Mouse (Mus musculus) B cell, adult 2 months (primary cell): Measurements from ENCODE around the gene Focad.

ENCODE experiments used
- DNase-seq, 2 experiments: peaks; one replicate each; pipeline ENCODE4 v3.0.0; 2022

Gene Focad

DNA sequence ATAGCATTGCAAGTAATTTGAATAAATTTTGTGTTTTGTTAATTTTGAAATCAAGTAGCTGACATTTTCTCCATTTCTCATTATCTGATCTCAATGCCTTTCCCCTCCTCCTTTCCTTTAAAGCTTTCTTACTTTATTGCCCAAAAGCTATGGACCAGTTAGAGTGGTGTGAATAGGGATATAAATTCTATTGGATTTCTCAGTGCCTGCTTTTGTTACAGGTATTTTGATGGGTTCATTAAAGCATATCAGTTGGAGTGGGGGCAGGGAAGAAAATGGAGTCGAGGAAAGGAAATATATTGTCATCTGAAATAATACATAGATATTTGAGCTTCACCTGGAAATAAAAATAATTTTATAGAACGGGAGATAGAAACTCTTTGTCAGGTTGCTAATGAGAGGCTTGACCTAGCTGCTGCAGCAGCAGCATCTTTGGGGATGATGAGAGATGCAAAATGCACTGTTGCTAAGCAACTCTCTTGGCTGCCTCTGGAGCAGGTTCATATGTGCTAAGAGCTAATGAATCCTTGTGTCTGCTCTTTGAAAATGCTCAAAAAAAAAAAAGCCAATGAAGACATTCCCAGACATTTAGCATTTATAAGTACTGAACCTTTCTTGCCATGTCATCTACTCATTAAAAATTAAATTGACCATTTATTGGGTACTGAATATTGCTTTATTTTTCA, 116.9 kb downstream of the Focad start:
- no peak for DNase-seq

DNA sequence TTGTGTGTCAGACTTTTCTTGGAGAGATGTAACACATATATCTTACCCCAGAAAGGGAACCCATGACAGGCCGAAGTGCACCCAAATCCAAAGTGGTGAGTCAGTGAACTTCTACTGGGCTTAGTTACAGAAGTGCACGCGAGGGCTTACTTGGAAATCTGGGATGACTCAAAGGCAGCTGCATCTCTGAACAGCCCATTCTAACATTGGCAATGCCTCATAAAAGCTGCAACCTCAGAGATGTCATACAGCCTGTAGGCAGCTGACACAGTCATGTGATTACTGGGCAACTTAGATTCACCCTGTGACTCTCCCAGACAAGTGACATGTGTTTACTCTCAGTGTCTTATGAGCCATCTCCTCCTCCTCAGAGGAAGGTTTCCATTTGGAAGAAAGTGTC, 119.5 kb downstream of the Focad start:
- DNase-seq = no peak

DNA sequence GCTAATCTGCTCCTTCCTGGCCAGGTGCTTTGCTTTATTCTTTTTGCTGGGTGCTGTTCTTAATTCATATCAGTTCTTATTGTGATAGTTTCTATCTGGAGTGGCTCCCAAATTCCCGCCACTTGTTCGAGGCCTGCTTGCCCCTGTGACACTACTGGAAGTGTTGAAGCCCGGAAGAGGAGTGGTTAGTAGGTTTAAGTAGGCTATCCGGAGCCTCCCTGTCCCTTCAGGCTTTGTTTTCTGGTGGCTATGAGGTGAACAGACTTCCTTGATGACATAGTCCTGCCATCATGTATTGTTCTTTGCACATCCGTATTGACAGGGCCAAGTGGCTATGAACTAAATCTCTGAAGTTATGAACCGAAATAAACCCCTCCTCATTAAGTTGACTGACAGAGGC, 123.9 kb downstream of the Focad start:
- no peak for DNase-seq

DNA sequence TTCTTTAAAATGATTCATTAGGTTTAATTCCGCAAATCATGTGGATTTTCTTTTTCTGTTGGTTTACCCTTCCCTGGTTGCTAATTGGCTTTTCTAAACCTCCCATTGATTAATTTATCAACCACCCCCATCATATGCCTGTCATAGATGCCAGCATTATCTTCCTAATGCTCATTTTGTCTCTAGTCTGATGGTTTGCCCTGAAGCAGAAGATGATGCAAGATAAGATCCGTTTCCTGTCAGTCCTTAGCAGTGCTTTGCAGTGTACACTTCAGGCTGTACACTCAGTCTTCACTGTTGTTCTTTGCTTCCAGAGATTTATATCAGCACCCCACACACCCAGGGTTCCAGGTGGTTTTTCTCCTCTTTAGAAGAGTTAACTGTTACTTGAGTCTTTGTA, 124.4 kb downstream of the Focad start:
- DNase-seq = no peak

DNA sequence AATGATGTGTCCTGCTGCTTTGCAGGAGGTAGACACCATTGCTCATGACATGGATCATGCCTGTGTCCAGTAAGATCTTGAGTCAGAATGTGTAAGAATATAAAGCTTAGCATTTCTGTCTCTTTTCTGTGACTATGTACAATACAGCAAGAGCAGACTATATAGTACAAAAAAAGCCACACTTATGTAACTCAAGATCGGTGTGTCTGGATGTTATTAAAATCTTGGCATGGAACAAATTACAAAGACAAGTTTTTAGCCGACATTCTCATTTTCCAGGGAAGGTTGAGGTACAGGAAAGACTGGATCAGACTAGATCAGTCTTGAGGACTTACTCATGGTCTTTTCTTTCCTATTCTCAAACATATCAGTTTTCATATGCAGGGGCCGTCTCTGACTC, 136.9 kb downstream of the Focad start:
- no peak for DNase-seq

DNA sequence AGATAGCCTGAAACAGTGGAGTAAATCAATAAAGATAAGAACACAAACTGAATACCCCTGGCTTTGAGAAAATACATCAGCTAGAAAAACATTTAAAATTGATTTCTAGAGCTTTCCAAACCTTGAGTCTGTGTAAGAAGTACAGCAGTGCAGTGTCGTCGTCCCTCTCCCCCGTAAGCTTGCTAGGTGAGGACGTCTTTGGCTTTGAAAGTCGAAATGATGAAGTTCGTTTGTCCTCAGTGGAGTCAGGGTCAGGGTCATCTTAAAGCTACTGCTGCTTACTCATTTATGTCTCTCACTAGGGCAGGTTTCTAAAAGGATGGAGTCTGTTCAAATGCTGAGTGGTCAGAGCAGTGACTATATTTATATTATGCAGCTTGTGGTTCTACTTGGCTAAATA, 141.5 kb downstream of the Focad start:
- no peak for DNase-seq

DNA sequence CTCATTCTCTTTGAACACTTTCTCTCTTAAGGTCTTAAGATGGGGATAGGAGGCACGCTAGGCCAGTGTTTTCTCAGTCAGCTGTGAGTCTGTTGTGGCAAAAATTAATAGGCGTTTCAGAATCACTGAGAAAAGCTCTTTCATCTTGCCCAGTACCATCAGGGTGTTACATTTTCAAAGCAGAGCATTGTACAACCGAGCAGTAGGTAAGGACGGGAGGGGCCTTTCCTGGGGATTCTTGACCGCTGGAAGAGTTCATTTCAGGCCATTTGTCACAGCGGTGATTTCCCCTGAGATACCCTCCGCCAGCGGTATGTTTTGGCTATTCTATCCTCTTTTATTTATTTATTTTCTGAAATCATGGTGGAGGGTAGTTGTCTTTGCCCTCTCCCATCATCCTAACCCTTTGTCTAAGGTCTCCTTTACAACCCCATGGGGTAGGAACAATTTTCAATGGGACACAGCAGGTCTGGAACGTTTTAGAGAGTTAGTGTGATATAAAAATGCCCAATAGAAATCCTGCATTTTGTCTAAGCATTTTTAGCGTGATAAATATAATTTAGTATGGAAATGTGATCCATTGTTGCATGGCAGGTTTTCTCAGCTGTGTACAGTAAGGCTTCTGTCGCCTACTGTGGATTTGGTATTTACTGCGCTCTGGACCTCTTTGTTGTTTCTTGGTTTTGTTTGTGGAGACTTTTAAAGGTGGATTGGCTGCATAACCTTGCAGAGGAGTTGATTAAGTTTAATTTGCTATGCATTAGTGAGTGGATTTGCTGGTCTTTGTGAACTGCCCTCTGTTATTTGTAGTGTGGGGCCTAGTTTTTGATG, 142.7 kb downstream of the Focad start:
- DNase-seq = no peak

DNA sequence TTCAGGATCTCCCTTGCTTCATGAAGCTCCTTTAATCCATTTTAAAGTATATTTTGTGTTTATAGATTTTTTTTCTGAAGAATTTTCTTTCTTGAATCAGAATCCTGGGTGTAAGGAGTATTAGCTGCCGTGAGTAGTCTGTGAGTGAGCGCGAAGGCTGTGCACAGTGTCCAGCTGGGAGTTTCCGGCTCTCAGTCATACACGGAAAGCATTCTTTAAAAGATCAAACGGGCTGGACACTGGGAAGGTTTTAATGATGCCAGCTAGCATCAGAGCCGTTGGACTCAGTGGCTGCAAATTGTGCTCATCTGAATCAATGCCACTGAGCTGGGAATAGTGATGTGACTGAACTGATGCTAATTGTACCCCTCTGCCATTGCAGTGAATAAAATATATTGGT, 143.9 kb downstream of the Focad start:
- DNase-seq = no peak

DNA sequence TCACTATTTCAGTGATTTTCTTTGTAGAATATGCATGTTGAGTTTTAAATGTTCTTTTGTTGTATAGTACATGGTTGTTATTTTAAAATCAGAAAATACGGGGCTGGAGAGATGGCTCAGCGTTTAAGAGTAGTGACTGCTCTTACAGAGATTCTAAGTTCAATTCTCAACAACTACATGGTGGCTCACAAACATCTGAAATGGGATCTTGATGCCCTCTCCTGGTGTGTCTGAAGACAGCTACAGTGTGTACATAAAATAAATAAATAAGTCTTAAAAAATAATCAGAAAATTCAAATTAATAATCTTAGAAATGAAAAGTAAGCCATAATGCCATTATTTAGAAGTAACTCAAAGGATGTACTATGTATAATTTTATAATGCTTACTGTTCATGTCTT, 149.4 kb downstream of the Focad start:
- no peak for DNase-seq

DNA sequence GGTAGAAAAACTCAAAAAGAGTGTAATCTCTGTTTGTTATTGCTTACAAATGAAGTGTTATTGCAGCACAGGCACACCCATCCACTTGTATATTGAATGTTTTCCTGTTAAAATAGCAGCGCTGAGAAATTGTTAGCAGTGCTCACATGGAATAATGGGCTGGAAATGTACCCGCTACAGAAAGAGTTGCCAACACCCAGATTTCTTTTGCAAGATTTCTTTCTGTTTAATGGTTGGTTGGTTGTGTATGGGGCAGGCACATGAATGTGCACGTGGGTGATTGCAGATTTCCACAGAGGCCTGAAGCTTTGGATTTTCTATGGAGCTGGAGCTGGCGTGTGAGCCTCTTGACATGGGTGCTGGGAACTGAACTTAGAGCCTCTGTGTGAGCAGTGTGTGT, 151.1 kb downstream of the Focad start:
- DNase-seq = no peak

DNA sequence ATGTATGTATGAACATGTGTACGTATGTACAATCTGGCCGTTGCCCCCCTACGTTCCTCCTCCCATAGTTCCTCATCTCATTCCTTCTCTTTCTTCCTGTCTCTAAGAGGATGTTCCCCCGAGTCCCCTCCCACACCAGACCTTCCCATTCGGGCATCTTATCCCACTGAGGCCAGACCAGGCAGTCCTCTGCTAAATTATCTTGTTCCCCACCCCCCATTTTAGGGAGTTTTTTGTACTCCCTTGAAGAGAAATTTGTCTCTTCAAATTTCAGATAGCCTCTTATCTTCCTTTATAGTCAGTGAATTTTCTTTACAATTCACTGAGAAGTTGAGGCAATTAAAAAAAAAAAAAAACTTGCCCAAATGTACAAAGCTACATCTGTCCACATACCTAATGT, 166.9 kb downstream of the Focad start:
- DNase-seq = no peak

DNA sequence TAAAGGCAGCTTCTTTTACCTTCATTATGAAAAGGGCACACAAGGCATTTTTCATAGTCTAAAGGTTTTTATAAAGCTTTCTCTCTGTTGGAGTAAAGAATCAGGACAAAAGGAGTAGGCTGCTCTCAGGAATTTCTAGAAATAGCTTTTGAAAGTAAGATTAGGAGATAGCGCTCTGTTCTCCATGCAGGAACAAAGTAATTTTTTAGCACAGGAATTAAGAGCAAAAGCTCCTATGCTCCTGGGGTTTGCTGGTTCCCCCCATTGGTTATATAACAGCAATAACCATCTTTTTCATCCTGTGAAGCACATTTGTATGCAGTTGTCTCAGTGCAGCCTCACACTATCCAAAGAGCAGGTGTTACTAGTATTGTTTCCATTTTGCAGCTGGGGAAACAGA, 170.1 kb downstream of the Focad start:
- DNase-seq = no peak

DNA sequence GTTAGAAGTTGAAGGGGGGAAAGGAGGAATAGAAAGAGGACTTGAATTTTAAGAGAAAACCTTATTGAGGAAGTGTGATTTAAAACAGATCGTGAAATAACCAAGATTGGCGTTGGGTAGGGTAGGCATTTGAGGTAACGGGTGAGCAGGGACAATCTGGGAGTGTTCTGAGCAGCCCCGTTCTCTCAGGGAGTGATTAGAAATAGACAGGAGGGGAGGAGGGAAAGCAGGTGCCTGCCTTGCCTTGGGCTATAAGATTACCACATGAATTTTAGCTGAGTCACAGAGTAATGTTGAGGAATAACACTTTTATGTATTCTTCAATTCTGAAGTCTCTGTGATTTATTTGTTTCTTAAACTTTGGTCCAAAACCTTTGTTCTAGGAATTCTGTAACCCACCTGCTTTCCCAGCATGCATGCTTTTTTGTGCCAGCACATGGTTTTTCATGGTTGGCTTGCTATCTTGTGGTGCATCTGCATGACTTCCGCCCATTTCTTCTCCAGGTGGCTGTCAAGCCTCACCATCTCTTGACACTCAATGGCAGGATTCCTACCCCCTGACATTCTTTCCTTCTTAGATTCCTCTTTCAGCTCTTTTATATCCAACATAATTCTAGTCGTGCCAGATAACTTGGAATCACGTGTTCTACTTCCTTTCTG, 176.1 kb downstream of the Focad start:
- no peak for DNase-seq

DNA sequence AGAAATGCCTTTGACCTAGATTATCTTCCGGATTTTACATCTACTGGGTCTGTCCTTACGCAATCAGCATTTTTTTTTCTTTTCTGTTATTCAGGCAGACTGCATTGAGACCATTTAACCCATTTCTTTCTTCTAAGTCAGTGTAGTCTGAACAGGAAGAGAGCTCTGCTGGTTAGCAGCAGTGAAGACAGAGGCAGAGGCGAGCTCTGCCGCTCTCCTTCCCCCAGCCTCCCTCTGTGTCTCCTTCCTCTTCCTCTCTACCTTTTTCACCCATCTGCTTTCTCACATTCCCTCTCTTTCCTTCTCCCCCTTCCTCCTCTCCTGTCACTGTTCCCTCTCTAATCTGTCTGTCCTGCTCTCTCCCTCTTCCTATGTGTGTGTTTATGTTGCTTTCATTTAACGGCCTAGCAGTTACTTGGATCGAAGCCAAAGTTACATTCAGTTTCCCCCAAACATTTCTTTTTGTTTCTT, 181.2 kb downstream of the Focad start:
- DNase-seq = no peak

DNA sequence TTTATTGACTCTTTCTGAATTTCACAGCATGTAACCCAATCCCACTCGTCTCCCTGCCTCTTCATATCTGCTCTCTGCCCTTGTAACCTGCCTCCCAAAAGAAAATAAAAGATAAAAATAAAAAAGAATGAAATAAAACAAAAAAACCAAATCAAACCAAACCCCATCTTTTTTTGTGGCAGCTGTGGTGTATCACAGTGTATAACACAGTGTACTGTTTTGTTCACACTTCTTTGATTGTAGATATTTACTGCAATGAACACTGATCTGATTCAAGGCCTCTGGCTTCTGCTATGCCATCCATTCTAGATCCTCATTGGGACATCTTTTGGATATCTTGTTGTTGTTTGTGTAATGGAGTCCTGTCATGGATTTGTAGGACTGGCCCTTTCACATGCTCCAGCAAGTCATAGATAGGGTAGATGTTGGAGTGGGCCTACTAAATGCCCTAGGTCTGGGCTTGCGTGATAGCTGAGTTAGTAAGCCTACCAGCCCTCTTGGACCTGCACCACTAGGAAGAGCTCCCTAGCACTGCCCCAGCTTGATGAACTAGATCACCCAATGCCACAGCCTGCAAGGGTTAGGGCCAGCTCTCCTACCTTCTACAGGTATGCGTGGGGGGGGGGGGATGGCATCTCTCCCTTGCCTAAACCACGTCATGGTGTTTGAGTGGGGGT, 181.8 kb downstream of the Focad start:
- DNase-seq = no peak

DNA sequence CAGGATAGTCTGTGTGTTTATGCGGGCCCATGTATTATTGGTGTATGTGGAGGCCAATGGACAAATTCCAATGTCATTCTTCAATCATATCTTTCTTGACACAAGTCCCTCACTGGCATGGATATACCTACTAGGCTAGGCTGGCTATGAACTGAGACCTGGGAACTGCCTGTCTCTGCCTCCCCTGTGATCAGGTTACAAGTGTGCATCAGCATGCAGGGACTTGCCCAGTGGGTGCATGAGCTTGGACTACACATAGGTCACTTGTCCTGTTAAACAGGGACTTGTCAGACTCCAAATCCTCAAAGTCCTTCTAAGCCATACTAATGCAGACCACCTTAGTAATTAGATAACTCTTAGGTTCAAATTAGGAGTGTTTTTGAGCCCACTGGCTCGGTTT, 184.1 kb downstream of the Focad start:
- no peak for DNase-seq

DNA sequence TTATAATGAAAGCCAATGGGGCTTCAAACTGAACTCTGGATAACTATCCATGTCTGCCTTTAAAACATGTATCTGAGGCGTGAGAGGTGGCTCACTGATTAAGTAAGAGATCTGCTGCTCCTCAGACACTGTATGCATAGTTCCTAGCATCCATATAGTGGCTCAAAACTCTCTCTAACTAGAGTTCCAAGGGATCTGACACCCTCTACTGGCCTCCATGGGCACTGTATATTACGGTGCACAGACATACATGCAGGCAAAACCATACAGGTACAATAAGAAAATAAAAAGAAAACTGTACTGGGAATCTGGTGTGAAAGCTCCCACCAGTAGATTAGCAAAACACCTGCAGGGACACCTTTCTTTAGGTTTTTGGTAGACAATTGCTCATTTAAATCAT, 186.1 kb downstream of the Focad start:
- no peak for DNase-seq

DNA sequence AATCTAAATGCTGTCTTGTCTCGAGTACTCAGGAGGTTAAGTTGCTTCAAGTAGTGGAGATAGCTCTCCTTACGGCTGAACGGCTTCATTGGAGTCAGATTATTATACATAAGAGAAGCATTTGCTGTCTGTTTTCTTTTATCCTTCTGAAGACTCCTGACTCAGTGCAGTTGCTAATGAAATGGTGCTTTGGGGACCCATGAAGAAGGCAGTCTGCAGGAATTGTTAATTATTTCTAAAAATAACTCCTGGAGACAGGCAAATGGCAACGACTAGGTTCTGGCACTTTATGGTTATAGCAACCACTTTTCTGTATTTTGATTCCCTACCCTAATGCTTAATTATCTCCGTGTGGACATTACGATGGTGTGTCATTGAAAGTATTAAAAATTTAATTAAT, 201.1 kb downstream of the Focad start:
- no peak for DNase-seq

DNA sequence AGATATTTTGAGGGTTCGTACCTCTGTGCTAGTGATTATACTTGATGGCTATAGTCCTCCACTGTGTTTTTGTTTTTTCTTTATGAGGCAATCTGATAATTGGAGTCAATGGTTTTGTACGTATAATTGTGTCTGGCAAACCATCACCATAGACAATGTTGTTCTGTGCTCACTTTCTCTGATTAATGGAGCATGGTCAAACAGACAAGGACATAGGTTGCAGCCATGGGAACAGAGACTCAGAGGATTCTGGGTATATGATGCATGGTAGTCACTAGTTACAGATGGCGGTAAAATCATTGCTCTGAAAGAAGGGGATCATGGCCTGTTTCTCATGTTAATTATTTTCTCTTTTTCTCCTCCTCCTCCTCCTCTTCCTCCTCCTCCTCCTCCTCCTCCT, 205.1 kb downstream of the Focad start:
- no peak for DNase-seq

DNA sequence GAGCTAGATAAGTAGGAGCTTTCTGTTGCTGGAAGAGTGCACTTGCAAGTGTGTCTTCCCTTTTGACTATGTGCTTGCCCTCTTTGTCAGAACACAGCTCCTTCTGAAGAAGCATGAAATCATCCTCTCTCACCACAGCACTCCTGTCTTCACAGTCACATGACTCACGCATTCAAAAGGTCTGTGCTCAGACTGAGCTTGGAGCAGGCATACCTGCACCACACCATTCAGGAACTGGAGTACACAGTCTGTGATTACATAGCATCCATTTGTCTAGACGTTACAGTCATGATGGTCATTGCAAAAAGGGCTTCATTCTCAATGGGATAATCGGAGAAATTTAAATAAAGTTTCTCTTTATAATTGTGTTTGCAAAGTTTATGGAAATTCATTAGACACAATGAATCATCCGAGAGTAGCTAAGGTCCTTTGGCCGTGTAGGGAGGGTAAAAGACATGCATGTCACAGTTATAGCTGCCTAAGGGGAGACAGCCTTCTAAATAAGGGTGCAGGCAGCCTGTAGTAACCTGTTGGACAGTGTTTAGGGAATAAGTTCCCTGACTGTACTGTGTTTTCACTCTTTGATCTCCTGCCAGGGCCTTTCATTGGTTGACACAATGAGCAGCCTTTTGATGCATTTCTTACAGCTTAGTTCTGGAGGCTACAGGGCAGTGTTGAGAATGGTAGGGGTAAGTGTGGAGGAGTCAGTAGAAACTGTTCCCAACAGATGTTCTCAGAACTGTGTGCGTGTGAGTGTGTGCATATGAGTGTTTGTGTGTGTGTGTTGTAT, 206.6 kb downstream of the Focad start:
- DNase-seq = no peak

DNA sequence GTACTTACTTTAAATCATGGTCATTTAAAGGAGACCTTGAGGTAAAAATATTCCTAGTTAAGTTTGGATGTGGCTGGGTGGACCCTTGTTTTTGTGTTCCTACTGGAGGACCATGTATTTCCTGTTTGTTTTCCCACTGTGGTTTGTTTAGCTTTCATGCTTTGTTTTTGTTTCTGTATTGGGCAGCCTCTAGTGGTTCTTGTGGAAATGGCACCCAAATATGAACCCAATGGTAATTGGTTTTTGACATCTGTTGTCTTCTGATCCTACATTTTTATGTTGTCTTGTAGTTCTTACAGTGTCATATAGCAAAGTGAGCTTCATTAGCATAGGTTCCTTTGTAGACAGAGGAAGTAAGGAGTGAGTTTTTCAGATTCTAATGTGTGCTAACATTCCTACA, 207.9 kb downstream of the Focad start:
- no peak for DNase-seq

DNA sequence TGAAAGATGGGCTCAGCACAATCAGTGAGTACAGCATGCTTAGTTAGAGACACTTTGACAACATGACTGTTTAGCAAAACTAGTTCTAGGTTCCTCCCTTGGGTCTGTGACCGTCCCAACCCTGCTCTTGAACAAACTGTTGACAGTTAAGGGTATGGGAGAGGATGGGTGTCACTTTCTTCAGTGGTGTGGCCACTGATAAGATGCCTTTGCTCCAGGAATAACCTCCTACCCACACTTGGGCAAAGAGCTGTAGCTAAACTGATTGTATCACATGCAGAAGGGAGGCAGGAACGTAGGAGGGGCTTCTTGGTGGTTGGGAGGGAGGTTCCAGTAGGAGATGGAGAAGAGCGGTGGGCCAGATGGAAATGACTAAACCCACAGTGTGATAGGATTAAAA, 213.3 kb downstream of the Focad start:
- DNase-seq = no peak
